Mouse (Mus musculus): ENCODE results near the gene Gse1. TPM values are rescaled to one million over a fixed set of nuclear protein-coding genes. Genes with fewer than 3 reads are reported as not detected.
A peak's percentile ranks its signal among the peaks of the same experiment; 100 is the strongest.

Gse1 gene
- total RNA-seq, 4 experiments from 2014 or later: 114 to 136 (median 127) TPM

DNA sequence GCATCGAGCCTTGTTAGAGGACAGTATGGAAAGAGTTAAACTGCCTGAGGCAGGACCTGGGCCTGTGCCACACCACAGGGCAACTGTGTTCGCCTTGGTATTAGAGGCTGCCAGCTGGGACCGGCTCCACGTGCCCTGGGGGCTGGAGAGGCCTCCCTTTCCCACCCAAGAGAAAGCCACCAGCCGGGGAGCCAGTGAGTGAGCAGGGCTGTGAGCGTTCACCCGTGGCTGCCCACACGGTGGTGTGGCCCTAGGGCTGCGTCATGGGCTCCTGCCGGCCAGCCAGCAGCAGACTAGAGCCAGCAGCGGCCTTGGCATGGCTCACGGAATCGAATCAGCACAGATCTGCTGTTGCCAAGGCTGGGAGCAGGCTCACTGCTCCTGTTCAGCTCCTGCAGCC lies 42.2 kb downstream of the Gse1 start:
- DNase-seq (ENCODE audit: low spot score in 2 of 2): peak; percentile 67 to 70

GRCm38 (mm10) chr8:120273430-120273829 lies 45.2 kb downstream of the Gse1 start:
- DNase-seq (ENCODE audit: low spot score in 2 of 2): no peak

DNA sequence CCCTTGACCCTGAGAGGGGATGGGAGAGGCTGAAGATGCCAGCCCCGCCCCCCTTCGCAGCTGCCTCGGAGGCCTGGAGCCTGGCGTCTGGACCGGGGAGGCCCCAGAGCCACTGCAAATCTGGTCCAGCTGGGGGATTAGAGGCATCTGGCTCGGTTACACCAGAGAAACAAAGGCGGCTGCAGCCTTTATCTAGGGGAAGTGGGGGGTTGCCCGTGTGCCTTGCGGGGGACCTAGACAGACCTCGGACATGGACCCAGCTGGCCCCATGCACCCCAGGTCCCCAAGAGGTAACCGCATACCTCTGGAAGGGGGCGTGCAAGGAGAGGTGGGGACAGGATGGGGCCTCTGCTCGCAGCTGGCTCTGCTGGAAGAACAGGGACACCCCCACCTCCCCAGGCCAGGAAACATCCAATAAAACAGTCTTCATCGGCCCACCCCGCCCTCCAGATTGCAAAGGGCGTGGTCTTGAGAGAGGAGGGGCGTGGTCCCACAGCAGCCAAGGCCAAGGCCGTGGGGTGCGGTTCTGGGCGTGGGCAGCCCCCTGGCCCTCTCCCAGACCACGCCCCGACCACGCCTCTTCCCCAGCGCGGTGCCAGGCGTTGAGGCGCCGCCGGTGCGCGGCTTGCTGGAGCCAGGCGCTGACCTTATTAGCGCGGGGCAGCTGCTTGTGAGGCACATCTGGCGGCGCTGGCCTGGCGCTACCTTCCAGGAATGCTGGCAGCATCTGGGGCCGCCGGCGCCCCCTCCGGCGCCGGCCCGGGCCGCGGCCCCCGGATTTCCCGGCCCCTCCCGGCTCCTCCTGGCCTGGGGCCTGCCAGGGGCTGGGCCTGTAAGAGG lies 48.0 kb downstream of the Gse1 start:
- peak in 1 of 2 experiments; percentile 66 for DNase-seq (ENCODE audit: low spot score in 2 of 2)

GRCm38 (mm10) chr8:120276891-120277426 lies 48.7 kb downstream of the Gse1 start:
- DNase-seq (ENCODE audit: low spot score in 2 of 2): no peak

DNA sequence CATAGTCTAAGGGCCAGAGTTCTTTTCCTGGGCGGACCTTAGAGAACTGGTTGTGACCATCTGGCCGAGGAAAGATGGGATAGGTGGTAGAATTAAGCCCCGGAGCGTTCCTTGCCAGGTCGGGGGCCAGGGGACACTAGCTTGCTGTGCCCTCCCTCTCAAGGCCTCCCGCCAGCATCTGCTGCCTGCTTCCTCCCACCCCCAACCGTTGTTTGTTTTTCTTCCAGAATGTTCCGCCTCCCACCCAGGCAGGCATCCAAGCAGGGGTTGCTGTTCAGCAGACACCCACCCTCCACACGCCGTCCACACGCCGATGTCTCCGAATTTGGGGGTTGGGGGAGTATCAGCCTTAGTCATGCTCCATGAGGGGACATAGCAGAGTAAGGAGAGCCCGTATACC lies 49.8 kb downstream of the Gse1 start:
- no peak for DNase-seq (ENCODE audit: low spot score in 2 of 2)

DNA sequence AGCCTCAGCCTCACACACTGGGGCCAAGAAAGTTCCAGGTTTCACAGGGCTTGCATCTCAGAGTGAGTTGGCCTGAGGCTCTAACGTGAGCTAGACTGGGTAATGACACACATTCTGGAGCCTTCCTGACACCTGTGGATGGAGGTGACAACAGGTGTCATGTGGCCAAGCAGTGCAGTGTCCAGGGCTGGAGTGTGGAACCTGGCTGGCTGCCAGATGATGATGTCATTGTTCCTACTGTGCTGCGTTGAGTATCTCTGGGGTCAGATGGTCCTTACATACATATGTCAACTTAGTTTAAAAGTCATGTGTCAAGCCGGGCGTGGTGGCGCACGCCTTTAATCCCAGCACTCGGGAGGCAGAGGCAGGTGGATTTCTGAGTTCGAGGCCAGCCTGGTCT lies 51.2 kb downstream of the Gse1 start:
- no peak for DNase-seq (ENCODE audit: low spot score in 2 of 2)

DNA sequence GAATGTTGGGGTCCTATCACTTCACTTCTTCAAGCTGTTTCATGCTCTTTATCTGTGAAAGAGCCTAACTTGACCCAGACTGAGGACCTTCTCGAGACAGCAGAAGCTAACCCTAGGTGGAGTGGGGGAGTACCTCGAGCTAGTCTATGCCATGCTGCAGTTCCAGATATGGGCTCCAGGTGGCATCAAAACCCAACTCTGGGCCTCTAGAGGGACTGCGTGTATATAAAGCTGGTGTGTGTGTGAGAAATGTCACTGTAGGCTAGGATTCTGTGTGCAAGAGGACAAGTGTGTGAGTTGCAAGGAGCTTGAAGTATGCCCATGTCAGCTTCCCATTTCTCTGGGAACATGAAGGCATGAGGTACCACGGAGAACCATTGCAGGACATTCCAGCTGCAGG lies 53.2 kb downstream of the Gse1 start:
- peak; percentile 67 to 87 for DNase-seq (ENCODE audit: low spot score in 2 of 2)

- no peak for DNase-seq (ENCODE audit: low spot score in 2 of 2)
These were observed 54.2 kb downstream of the Gse1 start for GRCm38 (mm10) chr8:120282465-120282864.

DNA sequence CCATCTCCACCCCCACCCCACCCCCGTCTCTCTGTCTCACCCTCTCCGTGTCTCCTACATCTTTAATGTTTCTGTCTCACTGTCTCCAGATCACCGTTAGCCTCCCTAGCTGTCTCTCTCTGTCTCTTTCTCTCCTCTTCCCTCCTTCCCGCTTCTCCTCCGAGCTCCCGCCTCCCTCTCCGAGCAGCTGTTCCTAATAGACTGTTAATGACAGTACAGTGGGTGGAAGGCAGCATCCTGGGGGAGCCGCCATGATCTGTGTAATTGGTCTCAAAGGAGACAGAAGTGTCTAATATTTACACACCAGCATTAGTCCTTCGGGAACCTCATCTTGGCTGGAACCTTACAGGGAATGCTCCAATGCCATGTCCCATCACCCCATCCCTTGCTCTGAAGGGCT lies 56.0 kb downstream of the Gse1 start:
- no peak for DNase-seq (ENCODE audit: low spot score in 2 of 2)

- no peak for DNase-seq (ENCODE audit: low spot score in 2 of 2)
These were observed 56.8 kb downstream of the Gse1 start for GRCm38 (mm10) chr8:120285033-120285432.

GRCm38 (mm10) chr8:120285878-120286277 lies 57.6 kb downstream of the Gse1 start:
- DNase-seq (ENCODE audit: low spot score in 2 of 2): no peak

DNA sequence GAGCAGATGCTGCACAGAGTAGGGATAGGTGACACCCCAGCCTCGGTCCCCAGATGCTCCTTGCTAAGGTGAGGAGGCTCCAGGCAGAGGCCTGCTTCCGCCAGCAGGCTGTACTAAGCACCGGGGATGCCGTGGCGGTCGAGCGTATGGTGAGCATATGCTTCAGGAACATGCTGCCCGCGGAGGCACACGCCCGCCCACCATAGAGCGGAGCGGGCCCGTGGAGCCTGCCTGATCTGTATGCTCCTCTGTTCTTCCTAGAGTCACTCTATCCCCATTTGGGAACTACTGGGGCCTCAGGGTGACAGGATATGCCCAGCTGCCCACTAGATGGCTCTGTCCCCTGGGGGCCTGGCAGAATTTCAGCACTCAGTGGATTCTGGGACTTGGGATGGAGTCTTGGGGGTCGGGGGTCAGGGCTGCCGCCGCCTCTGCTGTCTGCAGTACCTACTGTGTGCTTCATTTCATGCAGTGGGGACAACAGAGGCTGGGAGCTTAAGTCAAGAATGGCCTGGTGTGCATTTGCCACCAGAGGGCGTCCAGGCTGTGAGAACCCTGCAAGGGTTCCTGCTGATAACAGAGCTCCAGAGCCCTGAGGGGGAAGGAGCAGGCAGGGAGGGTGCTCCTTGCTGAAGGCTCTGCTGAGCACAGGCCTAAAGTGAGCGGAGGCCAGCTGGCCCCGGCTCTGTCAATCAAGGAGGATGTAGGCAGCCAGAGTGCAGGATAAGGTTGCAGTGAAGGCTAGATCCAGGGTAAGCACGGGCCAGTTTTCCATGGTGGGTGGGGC lies 60.1 kb downstream of the Gse1 start:
- peak; percentile 59 to 60 for DNase-seq (ENCODE audit: low spot score in 2 of 2)

DNA sequence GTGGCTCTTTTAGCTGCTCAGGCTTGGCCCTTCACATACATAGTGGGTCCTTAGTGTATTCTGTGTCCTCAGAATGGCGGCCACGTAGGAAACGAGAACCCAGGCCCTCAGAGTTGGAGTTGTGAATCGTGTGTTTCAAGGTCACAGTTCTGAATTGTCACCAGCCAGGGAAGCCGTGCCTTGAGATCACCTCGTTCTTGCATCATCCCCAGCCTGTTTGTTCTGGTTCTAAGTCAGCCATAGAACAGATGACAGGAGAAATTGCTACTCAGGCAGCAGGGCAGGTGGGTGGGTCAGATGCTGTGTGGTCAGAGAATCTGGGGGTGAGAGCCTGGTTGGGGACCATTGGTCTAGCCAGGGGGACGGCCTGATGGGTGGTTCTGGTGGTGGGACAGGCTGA lies 60.9 kb downstream of the Gse1 start:
- DNase-seq (ENCODE audit: low spot score in 2 of 2): no peak

DNA sequence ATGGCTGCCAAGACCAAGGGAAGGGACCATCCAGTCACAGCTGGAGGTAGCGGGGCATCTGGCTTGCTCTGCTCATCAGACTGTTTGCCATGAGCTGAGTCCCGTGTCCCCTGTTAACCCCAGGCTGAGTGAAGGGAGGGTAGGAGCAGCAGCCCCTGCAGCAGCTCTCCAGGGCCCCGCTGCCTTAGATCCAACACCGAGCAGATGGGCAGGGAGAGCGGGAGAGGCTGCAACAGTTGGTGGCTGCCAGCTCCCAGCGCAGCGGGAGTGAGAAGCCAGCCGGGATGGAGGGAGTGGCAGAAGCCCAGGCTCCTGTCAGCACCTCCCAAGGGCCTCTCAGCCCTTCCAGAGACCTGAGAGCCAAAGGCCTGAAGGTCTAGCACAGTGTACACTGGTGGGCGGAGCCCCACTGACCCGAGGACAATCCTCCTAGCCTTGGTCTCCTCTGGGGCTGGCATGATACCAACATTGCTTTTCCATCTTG lies 61.5 kb downstream of the Gse1 start:
- DNase-seq (ENCODE audit: low spot score in 2 of 2): peak; percentile 73 to 79

DNA sequence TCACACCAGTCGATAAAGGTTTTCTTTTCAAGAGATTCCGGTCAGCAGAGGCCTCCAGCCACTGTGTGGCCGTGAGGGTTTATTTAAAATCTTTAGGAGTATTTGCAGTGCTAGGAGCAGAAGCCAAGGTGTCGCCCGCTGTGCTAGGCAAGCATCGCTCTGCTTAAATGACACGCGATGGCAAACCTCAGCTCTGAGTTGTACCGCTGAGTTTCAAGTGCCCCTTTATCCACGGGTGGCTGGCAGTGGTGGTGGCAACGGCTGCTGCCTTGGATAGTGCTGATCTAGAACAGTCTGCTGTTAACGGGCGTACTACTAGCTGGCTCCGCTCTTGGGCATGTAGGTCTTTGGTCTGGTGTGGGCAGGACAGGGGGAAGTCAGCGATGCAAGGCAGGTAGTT lies 62.4 kb downstream of the Gse1 start:
- DNase-seq (ENCODE audit: low spot score in 2 of 2): no peak

DNA sequence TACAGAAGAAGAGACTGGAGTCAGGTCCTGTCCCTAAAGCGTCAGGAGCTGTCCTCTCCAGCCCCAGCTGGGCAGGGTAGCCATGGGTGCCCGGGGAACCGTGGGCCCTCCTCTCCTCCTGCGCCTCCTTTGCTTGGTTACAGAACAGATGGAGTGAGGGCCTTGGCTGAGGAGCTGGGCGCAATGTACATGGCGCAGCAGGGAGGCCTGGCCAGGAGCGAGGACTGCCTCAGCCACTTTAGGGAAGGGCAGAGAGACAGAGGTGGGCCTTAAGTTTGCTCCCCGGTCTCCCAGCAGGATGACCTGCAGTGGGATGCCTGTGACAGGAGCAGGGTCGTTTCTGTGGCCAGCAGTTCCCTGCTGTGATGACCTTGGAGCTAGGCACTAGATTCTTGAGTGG lies 63.4 kb downstream of the Gse1 start:
- no peak for DNase-seq (ENCODE audit: low spot score in 2 of 2)

GRCm38 (mm10) chr8:120292316-120293107 lies 64.3 kb downstream of the Gse1 start:
- peak; percentile 70 to 86 for DNase-seq (ENCODE audit: low spot score in 2 of 2)

DNA sequence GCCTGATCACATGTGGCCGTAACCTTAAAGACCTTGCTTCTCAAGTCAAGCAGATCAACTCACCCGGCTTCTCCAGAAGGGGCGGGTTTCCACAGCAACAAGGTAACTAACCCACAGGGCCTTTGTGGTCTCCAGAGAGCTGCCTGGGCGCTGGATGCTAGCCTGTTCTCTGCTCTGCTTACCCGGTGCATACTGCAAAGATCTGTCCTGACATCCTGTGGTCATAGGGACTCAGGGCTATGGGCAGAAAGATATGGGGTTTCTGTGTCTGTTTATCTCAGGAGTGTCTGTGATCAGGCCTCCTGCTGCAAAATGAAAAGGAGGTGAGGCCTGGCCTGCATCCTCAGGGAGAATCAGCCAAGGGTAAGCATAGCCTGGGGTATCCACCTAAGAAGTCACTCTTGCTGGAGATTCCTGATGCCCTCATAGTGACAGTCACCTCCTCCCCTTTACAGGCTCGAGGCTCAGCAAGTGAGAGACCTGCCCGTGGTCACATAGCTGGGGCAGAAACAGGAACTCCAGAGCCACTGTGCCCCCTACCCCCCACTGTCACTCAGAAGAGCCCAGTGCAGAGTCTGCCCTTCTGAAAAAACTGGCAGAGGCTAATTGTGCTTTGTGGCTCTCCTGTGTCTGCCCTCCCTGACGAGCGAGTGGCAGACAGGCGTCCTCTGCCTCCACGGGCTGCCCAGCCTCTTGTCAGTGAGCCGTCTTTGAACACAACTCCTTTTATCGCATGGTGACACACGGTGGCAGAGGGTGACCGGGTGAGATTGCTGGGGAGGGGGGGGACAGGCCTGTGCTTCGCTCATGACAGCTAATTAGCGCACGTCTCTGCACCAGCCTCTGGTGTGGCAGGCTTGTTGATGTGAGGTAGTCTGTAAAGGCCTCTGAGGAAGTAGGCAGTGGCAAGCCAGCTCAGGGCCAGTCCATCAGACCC lies 65.4 kb downstream of the Gse1 start:
- no peak for DNase-seq (ENCODE audit: low spot score in 2 of 2)

DNA sequence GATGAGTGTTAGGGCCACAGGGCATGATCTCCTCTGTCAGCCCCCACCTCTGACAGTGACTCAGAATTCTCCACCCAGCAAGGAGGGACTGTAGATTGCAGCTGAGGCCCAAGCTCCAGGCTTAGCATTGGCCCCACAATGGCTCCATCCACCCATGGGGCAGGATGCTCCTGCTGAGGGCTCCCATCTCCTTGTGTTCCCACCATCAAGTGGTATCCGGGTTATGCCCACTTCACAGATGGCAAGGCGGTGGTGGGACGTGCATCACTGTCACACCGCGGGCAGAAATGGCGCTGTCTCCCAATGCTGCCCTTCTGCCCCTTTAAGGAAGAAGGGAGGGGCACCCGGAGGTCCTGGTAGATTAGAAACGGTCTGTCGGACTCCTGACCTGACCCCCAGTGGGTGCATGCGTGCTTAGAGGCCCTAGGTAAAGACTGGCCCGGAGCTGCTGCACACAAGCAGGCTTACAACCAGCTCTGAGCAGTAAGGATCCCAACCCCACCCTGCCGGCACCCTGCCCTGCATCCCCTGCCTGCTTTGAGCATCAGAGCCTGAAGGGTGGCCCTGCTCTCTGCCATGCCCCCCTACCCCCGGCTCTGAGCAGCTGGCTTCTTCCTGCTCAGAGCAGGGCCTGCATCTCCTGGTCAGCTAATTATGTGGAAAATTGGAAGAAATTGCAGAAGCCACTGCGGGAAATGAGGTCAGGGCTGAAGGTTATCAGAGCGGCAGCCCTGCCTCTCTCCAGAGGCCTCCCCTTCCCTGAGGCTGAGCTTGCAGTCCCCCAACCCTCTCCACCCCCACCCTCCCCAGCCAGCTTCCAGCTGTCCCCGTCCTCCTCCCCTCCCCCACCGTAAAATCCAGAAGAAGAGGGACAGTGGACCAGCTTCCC lies 67.0 kb downstream of the Gse1 start:
- no peak for DNase-seq (ENCODE audit: low spot score in 2 of 2)
